Mouse (Mus musculus): ENCODE results near the gene Ctbp2. TPM values are rescaled to one million over a fixed set of nuclear protein-coding genes. Genes with fewer than 3 reads are reported as not detected.
A peak's percentile ranks its signal among the peaks of the same experiment; 100 is the strongest.
"Not testable (repeated sequence)": the region's sequence is repeated elsewhere in the genome, so short reads cannot be mapped to it uniquely, and the experiment has no call there.

The Ctbp2 gene
- polyA plus RNA-seq, 1 experiment from 2014 or later, result 71.3 TPM

GRCm38 (mm10) chr7:133099266-133099665, 24.9 kb downstream of the Ctbp2 start:
- Histone ChIP-seq H3K4me2 (replicated peaks) (no peak overlapping the region), H3K27me3 (no peaks in the 10 kb centered on the region), H3K9ac (no peak overlapping the region), H3K36me3 (no peaks in the 10 kb centered on the region), H3K4me3 (replicated peaks) (no peak overlapping the region), H3K27ac (replicated peaks) (no peak overlapping the region), H3K9me3 (replicated peaks) (no peaks in the 10 kb centered on the region), H3K4me1 (peaks cover 32% of the 10 kb centered on the region)
- WGBS, result 55% methylated on average over 4 of the region's 4 CpGs
- ATAC-seq (ENCODE audit: insufficient number of reproducible peaks, low FRiP score, low TSS enrichment, low read depth), result no peak

DNA sequence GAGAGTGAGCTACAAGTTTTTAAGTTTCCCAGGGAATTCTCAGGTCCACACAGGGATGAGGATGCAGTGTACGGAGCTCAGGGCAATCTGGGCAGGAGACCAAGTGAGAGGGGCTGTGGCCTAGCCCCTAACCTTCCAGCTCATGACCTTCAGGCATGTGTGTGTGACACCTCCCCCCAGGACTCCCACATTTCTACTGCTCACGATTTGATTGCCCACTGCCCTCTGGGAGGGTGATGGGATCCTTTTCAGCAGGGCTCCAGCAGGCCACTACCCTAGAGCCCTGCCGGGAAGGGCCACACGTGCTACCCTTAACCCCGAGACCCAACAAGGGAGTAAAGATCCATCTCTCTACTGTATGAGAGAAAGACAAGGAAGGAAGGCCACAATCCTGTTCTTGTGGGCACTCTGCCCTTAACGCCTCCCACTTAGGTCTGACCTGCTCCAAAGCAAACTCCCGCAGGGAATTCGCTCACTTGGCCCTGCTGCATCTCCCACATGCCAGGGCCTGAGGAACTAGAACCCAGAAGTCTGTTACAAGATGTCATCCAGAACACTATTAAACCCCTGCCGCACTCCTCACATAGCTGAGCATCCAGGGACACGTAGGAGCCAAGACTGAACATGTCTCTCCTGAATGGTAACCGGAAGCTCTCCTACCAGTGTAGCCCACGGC, 25.9 kb downstream of the Ctbp2 start:
- H3K9me3 ChIP-seq (replicated peaks), result no peaks in the 10 kb centered on the region
- no peaks in the 10 kb centered on the region for H3K27me3 ChIP-seq
- WGBS, result 72% methylated on average over 12 of the region's 12 CpGs
- no peaks in the 10 kb centered on the region for H3K36me3 ChIP-seq
- H3K9ac ChIP-seq, result no peak overlapping the region
- no peak overlapping the region for H3K27ac ChIP-seq (replicated peaks)
- peaks cover 41% of the 10 kb centered on the region for H3K4me1 ChIP-seq
- no peak overlapping the region for H3K4me2 ChIP-seq (replicated peaks)
- no peak for ATAC-seq (ENCODE audit: insufficient number of reproducible peaks, low FRiP score, low TSS enrichment, low read depth)
- no peak overlapping the region for H3K4me3 ChIP-seq (replicated peaks)

DNA sequence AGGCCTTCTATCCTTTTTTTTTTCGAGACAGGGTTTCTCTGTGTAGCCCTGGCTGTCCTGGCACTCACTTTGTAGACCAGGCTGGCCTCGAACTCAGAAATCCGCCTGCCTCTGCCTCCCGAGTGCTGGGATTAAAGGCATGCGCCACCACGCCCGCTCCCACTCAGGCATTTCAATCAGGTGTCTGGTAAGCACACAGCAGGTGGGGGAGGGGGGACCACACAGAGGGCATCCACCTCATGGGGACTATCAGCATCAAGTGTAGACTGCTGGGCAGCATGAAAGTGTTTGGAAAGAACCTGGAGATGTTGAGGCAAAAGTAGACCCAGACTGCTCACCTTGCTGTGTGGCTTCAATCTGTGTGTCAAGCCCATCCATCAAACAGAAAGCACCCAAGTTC, 28.5 kb downstream of the Ctbp2 start:
- not testable (repeated sequence) for H3K36me3 ChIP-seq; H3K9me3 ChIP-seq (replicated peaks); ATAC-seq (ENCODE audit: insufficient number of reproducible peaks, low FRiP score, low TSS enrichment, low read depth); H3K27ac ChIP-seq (replicated peaks); H3K27me3 ChIP-seq; H3K4me3 ChIP-seq (replicated peaks); H3K9ac ChIP-seq; H3K4me2 ChIP-seq (replicated peaks)
- peaks cover 49% of the 10 kb centered on the region for H3K4me1 ChIP-seq
- 86% methylated on average over 7 of the region's 7 CpGs for WGBS

DNA sequence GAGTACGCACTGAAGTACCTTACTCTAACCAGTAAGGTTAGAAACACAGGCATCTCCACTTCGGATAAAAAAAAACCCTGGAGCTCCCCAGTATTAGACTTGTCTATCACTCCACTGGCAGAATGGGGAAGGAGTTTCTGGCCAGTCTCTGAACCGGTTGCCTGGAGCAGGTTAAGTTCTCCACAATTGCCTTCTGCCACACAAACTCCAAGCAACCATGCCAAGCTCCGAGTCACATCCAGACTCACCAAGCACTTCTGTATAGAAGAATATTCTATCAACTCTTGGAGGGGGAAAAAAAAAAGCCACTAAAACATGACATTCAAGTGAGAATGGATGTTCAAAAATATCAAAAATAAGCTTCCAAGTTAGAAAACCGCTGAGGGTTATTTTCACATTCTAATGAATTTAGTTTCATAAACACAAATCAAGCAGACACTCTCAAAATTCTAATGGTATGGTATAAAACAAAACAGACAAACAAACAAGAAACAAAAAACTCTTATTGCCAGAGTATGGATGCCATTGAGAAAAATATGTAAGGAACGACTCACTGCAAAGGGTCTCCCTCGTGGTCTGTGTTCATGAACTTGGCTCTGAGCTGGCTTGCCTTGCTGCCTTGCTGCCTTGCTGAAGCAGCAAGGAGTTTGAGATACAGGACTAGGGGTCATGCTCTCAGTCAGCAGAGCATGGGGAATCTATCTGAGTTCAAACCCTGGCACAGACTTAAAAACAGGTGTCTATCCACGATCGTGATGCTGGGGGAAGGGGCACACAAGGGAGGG, 29.3 kb downstream of the Ctbp2 start:
- Histone ChIP-seq H3K4me2 (replicated peaks) (no peak overlapping the region), H3K36me3 (no peaks in the 10 kb centered on the region), H3K4me3 (replicated peaks) (no peak overlapping the region), H3K27me3 (no peaks in the 10 kb centered on the region), H3K9ac (no peak overlapping the region), H3K9me3 (replicated peaks) (no peaks in the 10 kb centered on the region), H3K4me1 (peaks cover 50% of the 10 kb centered on the region), H3K27ac (replicated peaks) (peak overlapping the region; percentile 63; the same call in 1 of the 2 replicates)
- 56% methylated on average over 9 of the region's 9 CpGs for whole genome bisulfite sequencing
- ATAC-seq (ENCODE audit: insufficient number of reproducible peaks, low FRiP score, low TSS enrichment, low read depth), result no peak

- Histone ChIP-seq H3K27me3 (no peaks in the 10 kb centered on the region), H3K4me1 (peaks cover 48% of the 10 kb centered on the region), H3K4me3 (replicated peaks) (no peak overlapping the region), H3K9ac (no peak overlapping the region), H3K36me3 (no peaks in the 10 kb centered on the region), H3K27ac (replicated peaks) (peak overlapping the region; percentile 63), H3K9me3 (replicated peaks) (no peaks in the 10 kb centered on the region), H3K4me2 (replicated peaks) (no peak overlapping the region)
- no peak for ATAC-seq (ENCODE audit: insufficient number of reproducible peaks, low FRiP score, low TSS enrichment, low read depth)
- WGBS, result 46% methylated on average over 3 of the region's 3 CpGs
Measured at GRCm38 (mm10) chr7:133094161-133094560, 30.0 kb downstream of the Ctbp2 start.

- peaks cover 50% of the 10 kb centered on the region for H3K4me1 ChIP-seq
- no peak overlapping the region for H3K4me2 ChIP-seq (replicated peaks)
- no peak overlapping the region for H3K4me3 ChIP-seq (replicated peaks)
- H3K27me3 ChIP-seq, result no peaks in the 10 kb centered on the region
- ATAC-seq (ENCODE audit: insufficient number of reproducible peaks, low FRiP score, low TSS enrichment, low read depth), result no peak
- no peaks in the 10 kb centered on the region for H3K36me3 ChIP-seq
- peak overlapping the region; percentile 63 for H3K27ac ChIP-seq (replicated peaks)
- 55% methylated on average over 5 of the region's 5 CpGs for WGBS
- no peak overlapping the region for H3K9ac ChIP-seq
- H3K9me3 ChIP-seq (replicated peaks), result no peaks in the 10 kb centered on the region
Measured at GRCm38 (mm10) chr7:133093731-133094130, 30.4 kb downstream of the Ctbp2 start.

DNA sequence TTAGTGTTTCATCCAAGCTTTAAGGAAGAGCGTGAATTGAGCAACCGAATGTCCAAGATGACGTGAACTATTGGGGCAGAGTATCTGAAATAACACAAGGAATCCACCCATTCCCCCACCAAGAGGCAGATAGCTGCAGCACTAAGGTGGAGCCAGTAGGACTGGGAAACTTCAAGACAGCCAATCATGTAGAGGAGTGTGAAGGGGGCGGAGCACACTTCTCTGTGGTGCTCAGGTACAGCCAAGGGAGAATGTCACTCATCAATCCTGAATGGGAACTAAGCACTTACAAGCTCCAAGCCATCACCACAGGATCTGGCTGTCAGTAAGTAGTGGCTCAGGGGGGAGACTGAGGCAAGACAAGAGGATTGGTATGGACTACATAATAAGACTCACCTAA, 33.5 kb downstream of the Ctbp2 start:
- Histone ChIP-seq H3K36me3 (no peaks in the 10 kb centered on the region), H3K9ac (no peak overlapping the region), H3K4me1 (peaks cover 56% of the 10 kb centered on the region), H3K4me2 (replicated peaks) (no peak overlapping the region), H3K9me3 (replicated peaks) (no peaks in the 10 kb centered on the region), H3K27ac (replicated peaks) (no peak overlapping the region), H3K4me3 (replicated peaks) (no peak overlapping the region), H3K27me3 (no peaks in the 10 kb centered on the region)
- ATAC-seq (ENCODE audit: insufficient number of reproducible peaks, low FRiP score, low TSS enrichment, low read depth), result no peak
- WGBS, result 88% methylated on average over 4 of the region's 4 CpGs

DNA sequence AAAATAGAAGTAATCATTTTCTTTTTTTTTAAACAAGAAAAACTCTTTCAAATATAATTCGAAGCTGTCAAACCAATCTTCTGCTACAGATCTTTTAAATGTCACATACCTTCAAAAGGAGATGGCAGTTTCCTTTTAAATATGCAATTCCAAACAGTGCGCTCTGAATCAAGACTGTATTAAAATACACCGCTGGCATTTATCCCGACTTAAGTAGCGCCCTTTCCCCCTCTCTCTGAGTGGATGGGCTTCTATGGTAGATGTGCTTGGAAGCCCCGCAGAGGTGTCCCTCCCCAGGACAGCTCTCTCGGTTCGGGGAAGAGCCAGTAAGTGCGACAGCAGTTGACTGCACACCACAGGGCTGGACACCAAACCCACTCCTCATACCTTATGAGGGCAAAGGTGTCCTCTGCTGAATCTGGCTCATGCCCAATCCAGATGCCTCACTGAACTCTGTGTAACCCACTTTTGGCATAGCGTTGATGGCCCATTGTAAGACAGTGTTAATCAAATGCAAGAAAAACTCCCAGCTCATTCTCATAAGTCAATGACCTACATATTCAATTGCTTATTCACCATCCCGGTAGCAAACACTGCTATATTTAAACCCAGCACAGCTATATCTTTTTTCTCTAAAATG, 34.4 kb downstream of the Ctbp2 start:
- Histone ChIP-seq H3K27ac (replicated peaks) (no peak overlapping the region), H3K4me3 (replicated peaks) (no peak overlapping the region), H3K36me3 (no peaks in the 10 kb centered on the region), H3K4me2 (replicated peaks) (no peak overlapping the region), H3K27me3 (no peaks in the 10 kb centered on the region), H3K9ac (no peak overlapping the region), H3K9me3 (replicated peaks) (no peaks in the 10 kb centered on the region), H3K4me1 (peaks cover 51% of the 10 kb centered on the region)
- 68% methylated on average over 11 of the region's 11 CpGs for WGBS
- no peak for ATAC-seq (ENCODE audit: insufficient number of reproducible peaks, low FRiP score, low TSS enrichment, low read depth)

DNA sequence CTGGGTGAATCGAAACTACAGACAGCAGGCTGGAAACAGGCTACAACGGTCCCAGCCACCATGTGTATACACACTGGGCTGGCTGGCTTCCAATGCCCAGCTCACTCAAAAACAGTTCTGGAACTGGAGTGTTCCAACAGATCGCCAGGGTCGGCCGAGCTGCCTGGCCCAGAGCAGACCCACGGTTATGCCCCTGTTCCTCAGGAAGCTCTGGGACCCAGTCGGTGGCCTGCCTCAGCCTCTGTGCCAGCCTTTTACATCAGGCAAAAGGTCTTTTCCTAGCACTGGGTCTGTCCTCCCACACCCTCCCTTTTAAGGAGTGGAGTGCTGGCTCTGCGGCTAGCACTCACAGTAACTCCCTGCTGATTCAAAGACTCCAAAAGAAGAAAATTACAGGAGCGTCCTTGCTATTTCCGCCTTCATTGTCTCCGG, 35.3 kb downstream of the Ctbp2 start:
- Histone ChIP-seq H3K27me3 (no peaks in the 10 kb centered on the region), H3K4me2 (replicated peaks) (peak overlapping the region; percentile 11), H3K9ac (no peak overlapping the region), H3K36me3 (no peaks in the 10 kb centered on the region), H3K4me3 (replicated peaks) (no peak overlapping the region), H3K4me1 (peaks cover 48% of the 10 kb centered on the region), H3K9me3 (replicated peaks) (no peaks in the 10 kb centered on the region), H3K27ac (replicated peaks) (peak overlapping the region; percentile 24)
- peak; percentile 61 for ATAC-seq (ENCODE audit: insufficient number of reproducible peaks, low FRiP score, low TSS enrichment, low read depth)
- 28% methylated on average over 11 of the region's 11 CpGs for WGBS

DNA sequence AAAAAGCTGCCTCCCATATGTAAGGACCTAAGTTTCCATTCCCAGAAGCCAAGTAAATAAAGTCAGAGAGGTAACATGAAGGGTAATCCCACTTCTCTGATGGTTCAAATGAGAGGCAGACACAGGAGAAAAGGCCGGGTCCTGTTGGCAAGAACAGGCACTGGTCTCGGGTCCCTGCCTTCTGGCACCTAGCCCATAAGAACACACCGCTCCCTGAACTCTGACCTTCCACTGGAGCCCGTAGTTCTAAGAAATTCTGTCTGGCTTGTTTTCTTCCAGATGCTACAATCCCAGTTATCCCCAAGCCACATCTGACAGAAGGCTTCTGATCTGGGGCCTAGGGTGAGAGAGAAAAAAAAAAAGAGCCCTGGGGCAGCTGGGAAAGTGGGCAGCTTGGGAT, 35.7 kb downstream of the Ctbp2 start:
- 48% methylated on average over 4 of the region's 4 CpGs for WGBS
- Histone ChIP-seq H3K4me3 (replicated peaks) (no peak overlapping the region), H3K4me2 (replicated peaks) (peak overlapping the region; percentile 11), H3K9me3 (replicated peaks) (no peaks in the 10 kb centered on the region), H3K9ac (no peak overlapping the region), H3K27me3 (no peaks in the 10 kb centered on the region), H3K36me3 (no peaks in the 10 kb centered on the region), H3K4me1 (peaks cover 44% of the 10 kb centered on the region), H3K27ac (replicated peaks) (peak overlapping the region; percentile 24)
- ATAC-seq (ENCODE audit: insufficient number of reproducible peaks, low FRiP score, low TSS enrichment, low read depth), result no peak

DNA sequence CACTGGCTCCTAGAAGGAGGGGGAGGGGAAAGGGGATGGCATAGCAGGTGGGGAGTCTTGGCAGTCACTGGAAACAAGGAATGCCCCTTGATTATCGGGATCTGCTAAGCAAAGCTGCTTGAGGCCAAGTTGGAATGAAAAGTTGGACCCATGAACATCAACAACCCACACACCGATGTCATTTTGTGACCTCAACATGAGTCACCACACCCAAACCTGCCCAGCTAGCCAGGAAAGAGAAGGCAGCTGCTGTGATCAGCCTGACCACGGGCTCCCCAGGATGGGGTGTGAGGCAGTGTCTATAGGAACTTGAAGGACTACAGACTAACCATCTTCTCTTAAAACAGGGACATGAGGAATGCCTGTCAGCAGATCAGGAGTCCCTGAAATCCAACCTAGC, 38.7 kb downstream of the Ctbp2 start:
- no peaks in the 10 kb centered on the region for H3K27me3 ChIP-seq
- no peaks in the 10 kb centered on the region for H3K36me3 ChIP-seq
- H3K9ac ChIP-seq, result no peak overlapping the region
- no peak overlapping the region for H3K27ac ChIP-seq (replicated peaks)
- H3K9me3 ChIP-seq (replicated peaks), result no peaks in the 10 kb centered on the region
- H3K4me1 ChIP-seq, result peaks cover 38% of the 10 kb centered on the region
- no peak overlapping the region for H3K4me2 ChIP-seq (replicated peaks)
- 74% methylated on average over 3 of the region's 3 CpGs for WGBS
- H3K4me3 ChIP-seq (replicated peaks), result no peak overlapping the region
- no peak for ATAC-seq (ENCODE audit: insufficient number of reproducible peaks, low FRiP score, low TSS enrichment, low read depth)

All from embryonic facial prominence, embryonic 15.5 days (tissue).